Mouse (Mus musculus): ENCODE measurements at regions not wholly inside any gene's neighbourhood (a gene's known extent, or its start where the extent isn't known, plus 50 kb on each side); places are given as distances from the start of the nearest gene placed in this dataset.

GRCm38 (mm10) chr15:41283199-41283598, 1149.0 kb downstream of the 9330182O14Rik start:
- TF ChIP-seq CTCF (IDR thresholded peaks at IDR 0.05; ENCODE audit: low read depth), result no peak
- DNase-seq (ENCODE audit: low spot score), result no peak
- WGBS, result 67% methylated on average over 1 of the region's 1 CpGs

GRCm38 (mm10) chr15:41286809-41287413, 1152.7 kb downstream of the 9330182O14Rik start:
- H3K9me3 ChIP-seq (ENCODE audit: low read length), result no peaks in the 10 kb centered on the region
- WGBS, result 82% methylated on average over 5 of the region's 5 CpGs
- no peak overlapping the region for H3K4me2 ChIP-seq (ENCODE audit: low read depth, low read length)
- no peak overlapping the region for H3K27ac ChIP-seq
- H3K4me1 ChIP-seq (ENCODE audit: insufficient read depth, low read length), result no peaks in the 10 kb centered on the region
- DNase-seq (ENCODE audit: low spot score), result no peak
- H3K4me3 ChIP-seq (ENCODE audit: low read length), result no peak overlapping the region
- no peaks in the 10 kb centered on the region for H3K36me3 ChIP-seq (ENCODE audit: insufficient read depth, low read length)
- no peak for ATAC-seq
- no peaks in the 10 kb centered on the region for H3K27me3 ChIP-seq (ENCODE audit: insufficient read depth, low read length)
- TF ChIP-seq CTCF (IDR thresholded peaks at IDR 0.05; ENCODE audit: low read depth), result no peak
- H3K9ac ChIP-seq (replicated peaks; ENCODE audit: low read length), result no peak overlapping the region

More at GRCm38 (mm10) chr15:41283199-41283598, 1149.0 kb downstream of the 9330182O14Rik start:
- no peaks in the 10 kb centered on the region for H3K4me1 ChIP-seq (ENCODE audit: insufficient read depth, low read length)
- no peak overlapping the region for H3K4me3 ChIP-seq (ENCODE audit: low read length)
- no peak overlapping the region for H3K9ac ChIP-seq (replicated peaks; ENCODE audit: low read length)
- H3K4me2 ChIP-seq (ENCODE audit: low read depth, low read length), result no peak overlapping the region
- H3K36me3 ChIP-seq (ENCODE audit: insufficient read depth, low read length), result no peaks in the 10 kb centered on the region
- ATAC-seq, result no peak
- no peaks in the 10 kb centered on the region for H3K9me3 ChIP-seq (ENCODE audit: low read length)
- H3K27ac ChIP-seq, result no peak overlapping the region
- no peaks in the 10 kb centered on the region for H3K27me3 ChIP-seq (ENCODE audit: insufficient read depth, low read length)

DNA sequence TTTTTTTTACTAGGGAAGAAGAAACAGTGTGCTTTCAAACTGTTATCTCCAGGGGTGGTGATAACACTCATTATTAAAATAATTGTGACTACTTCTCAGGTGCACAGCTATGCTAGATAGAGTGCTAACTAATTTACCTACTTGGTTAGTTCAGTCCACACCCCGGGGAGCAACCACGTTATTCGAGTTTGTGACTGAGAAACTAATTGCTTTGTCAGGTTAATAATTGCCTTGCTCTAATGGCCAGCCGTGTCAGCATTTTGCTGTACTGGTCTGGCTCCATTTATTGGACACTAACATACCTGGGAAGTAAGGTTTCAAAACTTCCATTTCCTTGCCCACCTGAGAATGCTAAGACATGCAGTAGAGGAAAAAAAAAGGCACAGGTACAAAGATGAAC, 1163.3 kb downstream of the 9330182O14Rik start:
- DNase-seq (ENCODE audit: low spot score) (no peak), ATAC-seq (no peak)
- no peak overlapping the region for H3K4me3 ChIP-seq (ENCODE audit: low read length)
- H3K9me3 ChIP-seq (ENCODE audit: low read length), result no peaks in the 10 kb centered on the region
- H3K27ac ChIP-seq, result no peak overlapping the region
- H3K9ac ChIP-seq (replicated peaks; ENCODE audit: low read length), result no peak overlapping the region
- H3K4me1 ChIP-seq (ENCODE audit: insufficient read depth, low read length), result no peaks in the 10 kb centered on the region
- no peak for TF ChIP-seq CTCF (IDR thresholded peaks at IDR 0.05; ENCODE audit: low read depth)
- 60% methylated on average over 4 of the region's 4 CpGs for WGBS
- H3K4me2 ChIP-seq (ENCODE audit: low read depth, low read length), result no peak overlapping the region
- H3K27me3 ChIP-seq (ENCODE audit: insufficient read depth, low read length), result no peaks in the 10 kb centered on the region
- no peaks in the 10 kb centered on the region for H3K36me3 ChIP-seq (ENCODE audit: insufficient read depth, low read length)

DNA sequence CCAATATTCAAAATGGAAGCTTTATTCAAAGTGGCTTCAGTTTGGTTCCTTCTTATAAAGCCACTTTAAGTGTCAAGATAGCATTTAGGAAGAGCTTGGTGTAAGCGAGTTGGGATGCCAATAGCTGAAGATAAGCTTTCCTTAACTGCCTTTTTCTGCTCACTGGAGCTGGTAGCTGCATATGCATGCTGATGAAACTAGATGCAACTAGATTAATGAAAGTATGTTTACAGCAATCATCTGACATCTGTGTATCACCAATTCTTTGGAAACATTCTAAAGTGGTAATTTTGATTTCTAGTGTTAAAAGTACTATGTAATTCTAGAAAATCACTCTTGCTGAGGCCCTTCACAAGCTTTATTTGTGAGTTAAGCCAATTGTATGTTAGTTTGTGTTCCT, 1172.5 kb downstream of the 9330182O14Rik start:
- H3K27ac ChIP-seq, result no peak overlapping the region
- no peaks in the 10 kb centered on the region for H3K4me1 ChIP-seq (ENCODE audit: insufficient read depth, low read length)
- no peak for ATAC-seq
- TF ChIP-seq CTCF (IDR thresholded peaks at IDR 0.05; ENCODE audit: low read depth), result no peak
- H3K27me3 ChIP-seq (ENCODE audit: insufficient read depth, low read length), result no peaks in the 10 kb centered on the region
- H3K9me3 ChIP-seq (ENCODE audit: low read length), result no peaks in the 10 kb centered on the region
- no peaks in the 10 kb centered on the region for H3K36me3 ChIP-seq (ENCODE audit: insufficient read depth, low read length)
- DNase-seq (ENCODE audit: low spot score), result no peak
- H3K9ac ChIP-seq (replicated peaks; ENCODE audit: low read length), result no peak overlapping the region
- H3K4me3 ChIP-seq (ENCODE audit: low read length), result no peak overlapping the region
- WGBS, result 77% methylated on average over 1 of the region's 1 CpGs
- H3K4me2 ChIP-seq (ENCODE audit: low read depth, low read length), result no peak overlapping the region

DNA sequence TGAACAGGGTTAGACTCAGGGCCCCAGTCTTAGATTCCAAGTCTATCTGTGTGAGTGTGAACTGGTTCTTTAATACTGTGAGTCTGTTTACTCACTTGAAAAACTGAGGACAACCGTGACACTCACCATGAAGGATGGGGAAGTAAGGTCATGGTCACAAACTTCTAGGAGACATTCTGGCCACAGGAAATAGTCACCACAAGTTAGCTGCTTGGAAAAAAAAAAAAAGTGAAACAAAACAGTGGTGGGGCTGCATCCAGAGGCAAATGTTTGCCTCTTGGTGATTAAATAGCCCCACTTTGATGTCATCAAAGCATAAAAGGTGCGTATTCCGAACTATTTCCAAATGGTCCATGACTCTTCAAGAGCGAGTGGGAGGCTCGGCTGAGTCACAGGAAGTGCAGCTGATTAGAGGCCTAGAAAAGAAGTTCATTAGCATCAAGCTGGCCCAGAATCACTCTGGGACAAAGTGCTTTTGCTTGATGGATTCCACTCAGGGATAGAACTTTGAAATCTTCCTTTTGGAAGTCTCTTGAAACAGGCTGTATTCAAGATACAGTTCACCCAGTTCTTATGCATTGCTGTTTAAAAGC, 1177.7 kb downstream of the 9330182O14Rik start:
- Histone ChIP-seq H3K9me3 (ENCODE audit: low read length) (no peaks in the 10 kb centered on the region), H3K4me2 (ENCODE audit: low read depth, low read length) (no peak overlapping the region), H3K27me3 (ENCODE audit: insufficient read depth, low read length) (no peaks in the 10 kb centered on the region), H3K4me1 (ENCODE audit: insufficient read depth, low read length) (no peaks in the 10 kb centered on the region), H3K36me3 (ENCODE audit: insufficient read depth, low read length) (no peaks in the 10 kb centered on the region), H3K27ac (no peak overlapping the region), H3K9ac (replicated peaks; ENCODE audit: low read length) (no peak overlapping the region), H3K4me3 (ENCODE audit: low read length) (no peak overlapping the region)
- no peak for TF ChIP-seq CTCF (IDR thresholded peaks at IDR 0.05; ENCODE audit: low read depth)
- DNase-seq (ENCODE audit: low spot score), result no peak
- WGBS, result 82% methylated on average over 5 of the region's 5 CpGs
- no peak for ATAC-seq

- no peak overlapping the region for H3K27ac ChIP-seq
- no peaks in the 10 kb centered on the region for H3K4me1 ChIP-seq (ENCODE audit: insufficient read depth, low read length)
- DNase-seq (ENCODE audit: low spot score) (no peak), ATAC-seq (no peak)
- TF ChIP-seq CTCF (IDR thresholded peaks at IDR 0.05; ENCODE audit: low read depth), result no peak
- no peaks in the 10 kb centered on the region for H3K36me3 ChIP-seq (ENCODE audit: insufficient read depth, low read length)
- no peak overlapping the region for H3K9ac ChIP-seq (replicated peaks; ENCODE audit: low read length)
- no peak overlapping the region for H3K4me3 ChIP-seq (ENCODE audit: low read length)
- 52% methylated on average over 4 of the region's 4 CpGs for WGBS
- H3K27me3 ChIP-seq (ENCODE audit: insufficient read depth, low read length), result no peaks in the 10 kb centered on the region
- H3K4me2 ChIP-seq (ENCODE audit: low read depth, low read length), result no peak overlapping the region
- no peaks in the 10 kb centered on the region for H3K9me3 ChIP-seq (ENCODE audit: low read length)
Measured at GRCm38 (mm10) chr15:41314916-41315315, 1180.8 kb downstream of the 9330182O14Rik start.

DNA sequence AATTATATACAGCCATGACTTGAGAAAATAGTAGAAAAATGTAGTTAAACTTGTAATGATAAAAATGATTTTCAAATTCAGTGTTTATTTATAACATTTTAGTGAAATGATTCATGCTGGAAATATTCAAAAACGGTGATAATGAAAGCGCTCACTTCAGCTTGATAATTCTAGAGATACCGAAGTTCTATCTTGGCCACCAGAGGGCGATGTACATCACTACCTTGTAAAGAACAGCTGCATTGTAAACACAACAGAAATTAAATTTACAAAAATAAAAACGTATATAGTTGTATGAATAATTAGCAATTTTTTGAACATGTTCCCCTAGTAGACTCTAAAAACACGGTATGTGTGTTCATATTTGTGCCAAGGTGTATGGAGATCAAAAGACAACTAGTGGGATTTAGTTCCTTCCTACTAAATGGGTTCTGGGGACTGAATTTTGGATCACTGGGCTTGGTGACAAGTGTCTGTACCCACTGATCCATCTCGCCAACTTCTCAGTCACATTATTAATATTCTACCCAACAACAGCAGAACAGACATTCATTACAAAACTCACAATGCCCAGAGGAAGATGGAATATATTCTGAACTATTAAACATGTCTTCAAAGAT, 1191.6 kb downstream of the 9330182O14Rik start:
- no peak overlapping the region for H3K4me3 ChIP-seq (ENCODE audit: low read length)
- no peak overlapping the region for H3K27ac ChIP-seq
- TF ChIP-seq CTCF (IDR thresholded peaks at IDR 0.05; ENCODE audit: low read depth), result peak; percentile 77
- ATAC-seq (no peak), DNase-seq (ENCODE audit: low spot score) (peak; percentile 90)
- no peaks in the 10 kb centered on the region for H3K9me3 ChIP-seq (ENCODE audit: low read length)
- H3K27me3 ChIP-seq (ENCODE audit: insufficient read depth, low read length), result no peaks in the 10 kb centered on the region
- H3K9ac ChIP-seq (replicated peaks; ENCODE audit: low read length), result no peak overlapping the region
- H3K4me1 ChIP-seq (ENCODE audit: insufficient read depth, low read length), result no peaks in the 10 kb centered on the region
- 19% methylated on average over 7 of the region's 7 CpGs for WGBS
- no peaks in the 10 kb centered on the region for H3K36me3 ChIP-seq (ENCODE audit: insufficient read depth, low read length)
- H3K4me2 ChIP-seq (ENCODE audit: low read depth, low read length), result no peak overlapping the region
